Comparison of ENCODE assay signal across 13 mouse cellular contexts in the genomic region with DNA sequence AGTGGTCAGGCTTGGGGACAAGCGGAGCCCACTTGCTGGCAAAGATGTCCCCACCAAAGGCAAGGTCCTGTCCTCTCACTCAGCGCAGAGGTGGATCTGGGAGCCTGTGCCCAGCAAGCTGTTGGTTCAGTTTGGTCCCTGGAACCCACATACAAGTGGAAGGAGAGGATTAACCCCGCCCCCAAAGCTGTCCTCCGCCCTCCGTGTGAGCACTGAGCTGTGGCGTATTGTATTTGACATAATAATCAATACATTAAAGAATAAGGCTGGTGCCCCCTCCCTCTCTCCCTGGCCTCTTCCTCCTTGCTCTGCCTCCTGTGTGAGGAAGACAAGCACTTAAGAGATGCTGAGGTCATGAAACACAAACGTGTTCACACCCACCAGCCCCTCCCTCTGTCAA.
A peak's percentile ranks its signal among the peaks of the same experiment; 100 is the strongest.
DNase-seq lines count a peak whose midpoint lies in the region; ATAC-seq and TF ChIP-seq lines count a peak whose summit lies in the region.
"Had no signal": no experiment of that assay in that cellular context is flagged by ENCODE, and none has a peak within 500 bp of the region (broad histone marks: within the 10 kb centered on the region; RNA-seq: fewer than 3 reads in every experiment).

No protein-coding gene starts in this region.

- no peak overlapping the region for H3K27ac ChIP-seq in heart, embryonic 14.5 days (replicated peaks in 1 of 2; ENCODE audit: control insufficient read depth in 1 of 2, insufficient read depth in 1 of 2, low read depth in 2 of 2, low read length in 2 of 2)
- no peak overlapping the region for H3K27ac ChIP-seq in embryonic facial prominence, embryonic 10.5 days (replicated peaks)
- H3K27ac ChIP-seq in forebrain, postnatal 0 days (ENCODE audit: low read depth, low read length), result no peak overlapping the region
- H3K27ac ChIP-seq in limb, embryonic 13.5 days, result no peak overlapping the region
- H3K27ac ChIP-seq: kidney, postnatal 0 days; limb, embryonic 15.5 days had no signal

- H3K9me3 ChIP-seq in heart, embryonic 14.5 days (ENCODE audit: control insufficient read depth, low read length), result no peaks in the 10 kb centered on the region
- H3K9me3 ChIP-seq in embryonic facial prominence, embryonic 10.5 days, result no peaks in the 10 kb centered on the region
- H3K9me3 ChIP-seq in forebrain, postnatal 0 days (ENCODE audit: low read length), result no peaks in the 10 kb centered on the region
- H3K9me3 ChIP-seq in limb, embryonic 13.5 days, result no peaks in the 10 kb centered on the region
- H3K9me3 ChIP-seq: limb, embryonic 15.5 days had no signal

- no peak overlapping the region for H3K4me3 ChIP-seq in heart, embryonic 14.5 days (ENCODE audit: control insufficient read depth in 1 of 2, insufficient read depth in 1 of 2, low read depth in 1 of 2, low read length in 2 of 2)
- peak overlapping the region; percentile 54; the same call in 1 of the 2 replicates for H3K4me3 ChIP-seq in embryonic facial prominence, embryonic 10.5 days
- H3K4me3 ChIP-seq in forebrain, postnatal 0 days (ENCODE audit: low read depth, low read length), result no peak overlapping the region
- H3K4me3 ChIP-seq in limb, embryonic 13.5 days, result no peak overlapping the region

- no peaks in the 10 kb centered on the region for H3K36me3 ChIP-seq in heart, embryonic 14.5 days (ENCODE audit: control insufficient read depth, insufficient read depth, low read length)
- H3K36me3 ChIP-seq in embryonic facial prominence, embryonic 10.5 days (replicated peaks), result no peaks in the 10 kb centered on the region
- H3K36me3 ChIP-seq in forebrain, postnatal 0 days (ENCODE audit: insufficient read depth), result no peaks in the 10 kb centered on the region
- no peaks in the 10 kb centered on the region for H3K36me3 ChIP-seq in limb, embryonic 13.5 days
- H3K36me3 ChIP-seq: limb, embryonic 15.5 days had no signal

- no peak overlapping the region for H3K9ac ChIP-seq in heart, embryonic 14.5 days (ENCODE audit: low read length)
- no peak overlapping the region for H3K9ac ChIP-seq in forebrain, postnatal 0 days
- no peak overlapping the region for H3K9ac ChIP-seq in limb, embryonic 13.5 days

- intact Hi-C loops in gastrocnemius, postnatal 36 days (cut with DNase I), result loop anchor here (2.0 kb wide), 1 partner anchor 112 kb away; the partner anchor contains the start of gene Foxf1

- H3K4me1 ChIP-seq in heart, embryonic 14.5 days (ENCODE audit: control insufficient read depth in 2 of 2, insufficient read depth in 2 of 2, low read length in 2 of 2), result peaks cover 8 to 12% of the 10 kb centered on the region in 2 experiments; a peak in 2 of 4 replicates
- peaks cover 22% of the 10 kb centered on the region for H3K4me1 ChIP-seq in embryonic facial prominence, embryonic 10.5 days
- H3K4me1 ChIP-seq in forebrain, postnatal 0 days (ENCODE audit: insufficient read depth), result 0 out of 2 replicates have a peak, but pooled peaks cover 2% of the 10 kb centered on the region
- H3K4me1 ChIP-seq in limb, embryonic 13.5 days, result peaks cover 9% of the 10 kb centered on the region

- ATAC-seq in heart, embryonic 14.5 days (ENCODE audit: insufficient number of reproducible peaks, insufficient read depth, low FRiP score, low read depth), result no peak
- ATAC-seq in forebrain, postnatal 0 days, result no peak
- ATAC-seq in limb, embryonic 13.5 days (ENCODE audit: low FRiP score, low read depth), result no peak

- TF ChIP-seq CTCF in forebrain, postnatal 0 days (IDR thresholded peaks at IDR 0.05; ENCODE audit: low read depth), result no peak

- H3K27me3 ChIP-seq in heart, embryonic 14.5 days (ENCODE audit: control insufficient read depth, insufficient read depth, low read length), result peaks cover 43% of the 10 kb centered on the region
- peaks cover 97% of the 10 kb centered on the region for H3K27me3 ChIP-seq in embryonic facial prominence, embryonic 10.5 days (replicated peaks; ENCODE audit: low read depth, poor library complexity, severe bottlenecking)
- peaks cover 25% of the 10 kb centered on the region for H3K27me3 ChIP-seq in forebrain, postnatal 0 days (ENCODE audit: insufficient read depth, low read length)
- peaks cover 84% of the 10 kb centered on the region for H3K27me3 ChIP-seq in limb, embryonic 13.5 days

- WGBS in heart, embryonic 14.5 days, result 24% methylated on average over 7 of the region's 7 CpGs
- 21% methylated on average over 7 of the region's 7 CpGs for WGBS in embryonic facial prominence, embryonic 10.5 days
- 14% methylated on average over 7 of the region's 7 CpGs for WGBS in forebrain, postnatal 0 days
- WGBS in limb, embryonic 13.5 days, result 25% methylated on average over 7 of the region's 7 CpGs

- no peak for DNase-seq in heart, adult 9 months (ENCODE audit: low spot score in 2 of 2)
- DNase-seq in embryonic facial prominence, embryonic 10.5 days (ENCODE audit: low spot score), result peak; percentile 18
- no peak for DNase-seq in forebrain, postnatal 0 days
- no peak for DNase-seq in ovary, postnatal 10 days (ENCODE audit: low spot score)
- DNase-seq in gastrocnemius, postnatal 36 days, result no peak
- DNase-seq in T-cell, adult 2 months (ENCODE audit: low spot score), result no peak
- DNase-seq: adrenal gland, postnatal 36 days; heart, postnatal 10 days; spleen, adult 18-20 months had no signal

- H3K4me2 ChIP-seq in heart, embryonic 14.5 days (ENCODE audit: low read length), result peak overlapping the region; percentile 71
- peak overlapping the region; percentile 60; the same call in 1 of the 2 replicates for H3K4me2 ChIP-seq in forebrain, postnatal 0 days (ENCODE audit: low read depth)
- H3K4me2 ChIP-seq in limb, embryonic 13.5 days (replicated peaks), result 0 out of 2 replicates have a peak overlapping the region, but pooled peaks have one; percentile 65
